Mouse (Mus musculus): ENCODE results near the gene Rnf149. TPM values are rescaled to one million over a fixed set of nuclear protein-coding genes. Genes with fewer than 3 reads are reported as not detected.
"Not testable (repeated sequence)": the region's sequence is repeated elsewhere in the genome, so short reads cannot be mapped to it uniquely, and the experiment has no call there.

Rnf149 gene
- total and polyA plus RNA-seq, 3 experiments, result 12.6 to 32.3 (median 21.5) TPM

DNA sequence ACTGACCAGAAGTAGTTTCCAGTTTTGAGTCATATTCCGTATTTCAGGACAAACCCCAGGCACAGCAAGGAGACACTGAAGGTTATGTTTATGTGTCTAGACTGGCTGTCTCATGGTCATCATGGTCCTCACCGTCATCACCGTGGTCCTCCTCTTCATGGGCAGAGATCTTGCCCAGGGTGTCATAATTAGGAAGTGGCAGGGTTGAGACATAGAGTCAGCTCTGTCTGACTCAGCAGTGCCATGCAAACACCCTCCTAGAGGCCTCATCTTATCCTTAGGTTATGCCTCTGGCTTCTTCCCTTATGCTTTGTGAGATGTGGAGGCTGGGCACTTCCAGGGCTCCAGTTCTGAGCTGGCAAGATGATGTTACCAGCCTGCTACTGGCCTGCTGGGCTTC, 25.3 kb upstream of the Rnf149 start:
- dilution Hi-C loops (cut with MboI; ENCODE audit: extremely low pct_ligation_motif_present, extremely low pct_unique_long_range_greater_than_20kb, low sequenced_read_pairs), result no loop called here
- Histone ChIP-seq H3K36me3 (replicated peaks in 1 of 2; ENCODE audit: control insufficient read depth in 1 of 2, insufficient read depth in 1 of 2, low read length in 1 of 2) (no peaks in the 10 kb centered on the region), H3K4me1 (ENCODE audit: control insufficient read depth in 1 of 2, insufficient read depth in 2 of 2) (no peaks in the 10 kb centered on the region; a peak in 1 of 4 replicates), H3K27me3 (replicated peaks) (no peaks in the 10 kb centered on the region), H3K4me2 (ENCODE audit: insufficient read depth, low read depth, poor library complexity, severe bottlenecking) (no peak overlapping the region), H3K9ac (ENCODE audit: insufficient read depth, low read depth) (no peak overlapping the region), H3K79me2 (replicated peaks; ENCODE audit: control insufficient read depth, extremely low read depth, insufficient read depth, poor library complexity, severe bottlenecking) (no peaks in the 10 kb centered on the region), H3K9me3 (replicated peaks; ENCODE audit: low read length) (no peaks in the 10 kb centered on the region), H3K4me3 (replicated peaks in 1 of 3; ENCODE audit: low read depth in 2 of 3, low read length in 2 of 3, poor library complexity in 1 of 3) (no peak overlapping the region), H3K27ac (ENCODE audit: insufficient read depth, low read depth) (no peak overlapping the region)
- in situ Hi-C loops (cut with MboI; ENCODE audit: low pct_ligation_motif_present, low pct_unique_long_range_greater_than_20kb, low sequenced_read_pairs), result no loop called here
- no peak for DNase-seq (ENCODE audit: extremely low read depth)
- TF ChIP-seq JUND (conservative IDR thresholded peaks at IDR 0.05; ENCODE audit: low read depth, low read length) (no peak), MAFK (IDR thresholded peaks at IDR 0.05; ENCODE audit: insufficient replicate concordance, low read length) (no peak), JUN (IDR thresholded peaks at IDR 0.05; ENCODE audit: insufficient read depth, low read depth, low read length) (no peak), ZNF384 (IDR thresholded peaks at IDR 0.05; ENCODE audit: low read depth, low read length) (no peak), IRF4 (IDR thresholded peaks at IDR 0.05; ENCODE audit: low read depth, low read length) (no peak), HCFC1 (IDR thresholded peaks at IDR 0.05; ENCODE audit: low read depth, low read length) (no peak), RAD21 (IDR thresholded peaks at IDR 0.05; ENCODE audit: low read depth, low read length) (no peak), TBP (conservative IDR thresholded peaks at IDR 0.05; ENCODE audit: low read depth, low read length) (no peak), ELF1 (IDR thresholded peaks at IDR 0.05; ENCODE audit: low read depth, low read length) (no peak), POLR2AphosphoS2 (IDR thresholded peaks at IDR 0.05; ENCODE audit: low read depth, low read length) (no peak)

- H3K36me3 ChIP-seq (replicated peaks in 1 of 2; ENCODE audit: control insufficient read depth in 1 of 2, insufficient read depth in 1 of 2, low read length in 1 of 2), result no peaks in the 10 kb centered on the region
- in situ Hi-C loops (cut with MboI; ENCODE audit: low pct_ligation_motif_present, low pct_unique_long_range_greater_than_20kb, low sequenced_read_pairs), result no loop called here
- no peaks in the 10 kb centered on the region; a peak in 1 of 4 replicates for H3K4me1 ChIP-seq (ENCODE audit: control insufficient read depth in 1 of 2, insufficient read depth in 2 of 2)
- dilution Hi-C loops (cut with MboI; ENCODE audit: extremely low pct_ligation_motif_present, extremely low pct_unique_long_range_greater_than_20kb, low sequenced_read_pairs), result no loop called here
- no peak overlapping the region for H3K4me2 ChIP-seq (ENCODE audit: insufficient read depth, low read depth, poor library complexity, severe bottlenecking)
- no peak overlapping the region for H3K4me3 ChIP-seq (replicated peaks in 1 of 3; ENCODE audit: low read depth in 2 of 3, low read length in 2 of 3, poor library complexity in 1 of 3)
- H3K79me2 ChIP-seq (replicated peaks; ENCODE audit: control insufficient read depth, extremely low read depth, insufficient read depth, poor library complexity, severe bottlenecking), result no peaks in the 10 kb centered on the region
- no peak overlapping the region for H3K9ac ChIP-seq (ENCODE audit: insufficient read depth, low read depth)
- no peak overlapping the region for H3K27ac ChIP-seq (ENCODE audit: insufficient read depth, low read depth)
- TF ChIP-seq NRF1 (IDR thresholded peaks at IDR 0.05; ENCODE audit: low read depth, low read length) (no peak), MAFK (IDR thresholded peaks at IDR 0.05; ENCODE audit: insufficient replicate concordance, low read length) (no peak), TBP (conservative IDR thresholded peaks at IDR 0.05; ENCODE audit: low read depth, low read length) (no peak), ELF1 (IDR thresholded peaks at IDR 0.05; ENCODE audit: low read depth, low read length) (no peak), SMC3 (IDR thresholded peaks at IDR 0.05; ENCODE audit: low read depth, low read length) (no peak), ZMIZ1 (IDR thresholded peaks at IDR 0.05; ENCODE audit: low read depth, low read length) (no peak), CHD2 (IDR thresholded peaks at IDR 0.05; ENCODE audit: low read length) (no peak), CHD1 (IDR thresholded peaks at IDR 0.05; ENCODE audit: low read depth, low read length) (no peak), HCFC1 (IDR thresholded peaks at IDR 0.05; ENCODE audit: low read depth, low read length) (no peak)
- no peak for DNase-seq (ENCODE audit: extremely low read depth)
- H3K9me3 ChIP-seq (replicated peaks; ENCODE audit: low read length), result no peaks in the 10 kb centered on the region
- no peaks in the 10 kb centered on the region for H3K27me3 ChIP-seq (replicated peaks)
Observed at GRCm38 (mm10) chr1:39598726-39599125, 21.5 kb upstream of the Rnf149 start.

DNA sequence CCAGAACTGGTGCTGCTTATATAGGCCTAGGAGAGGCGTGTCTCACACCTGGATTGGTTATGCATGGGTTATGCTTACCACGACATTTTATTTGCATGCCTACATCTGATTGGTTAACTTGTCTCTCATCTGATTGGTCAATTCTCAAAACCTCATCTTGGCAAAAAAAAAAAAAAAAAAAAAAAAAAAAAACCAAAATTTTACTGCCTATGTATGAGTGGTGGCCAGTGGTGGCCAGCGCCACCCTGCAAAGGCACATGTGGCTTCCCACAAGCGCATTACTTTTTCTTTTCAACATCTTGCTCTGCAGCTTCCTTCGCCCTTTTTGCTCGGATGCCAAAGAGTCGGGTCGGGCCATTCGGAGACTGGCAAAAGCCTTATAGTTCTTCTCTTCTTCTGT, 19.9 kb upstream of the Rnf149 start:
- not testable (repeated sequence) for H3K4me1 ChIP-seq (ENCODE audit: control insufficient read depth in 1 of 2, insufficient read depth in 2 of 2)

More for the DNA sequence above, 19.9 kb upstream of the Rnf149 start:
- H3K27ac ChIP-seq (ENCODE audit: insufficient read depth, low read depth); in situ Hi-C loops (cut with MboI; ENCODE audit: low pct_ligation_motif_present, low pct_unique_long_range_greater_than_20kb, low sequenced_read_pairs); dilution Hi-C loops (cut with MboI; ENCODE audit: extremely low pct_ligation_motif_present, extremely low pct_unique_long_range_greater_than_20kb, low sequenced_read_pairs); H3K79me2 ChIP-seq (replicated peaks; ENCODE audit: control insufficient read depth, extremely low read depth, insufficient read depth, poor library complexity, severe bottlenecking); H3K4me2 ChIP-seq (ENCODE audit: insufficient read depth, low read depth, poor library complexity, severe bottlenecking); H3K9me3 ChIP-seq (replicated peaks; ENCODE audit: low read length); DNase-seq (ENCODE audit: extremely low read depth); H3K4me3 ChIP-seq (replicated peaks in 1 of 3; ENCODE audit: low read depth in 2 of 3, low read length in 2 of 3, poor library complexity in 1 of 3); H3K36me3 ChIP-seq (replicated peaks in 1 of 2; ENCODE audit: control insufficient read depth in 1 of 2, insufficient read depth in 1 of 2, low read length in 1 of 2); H3K27me3 ChIP-seq (replicated peaks); H3K9ac ChIP-seq (ENCODE audit: insufficient read depth, low read depth): not testable (repeated sequence)
